Mouse (Mus musculus) lung, embryonic 15.5 days (tissue): Measurements from ENCODE around the gene Ifitm2. TPM values are rescaled to one million over a fixed set of nuclear protein-coding genes. Genes with fewer than 3 reads are reported as not detected.

ENCODE experiments used
- ATAC-seq: fragments of 200-750 bp; cut with Nextera tagmentation; 2 replicates; pipeline ENCODE4 v1.8.0; 2017; ENCODE audit warnings: moderate number of reproducible peaks, borderline replicate concordance; ENCODE audit not compliant: low FRiP score, low TSS enrichment; ENCODE audit errors: extremely low read depth
- H3K27ac ChIP-seq: fragments of 300-500 bp; sonication (generic); 2 replicates; pipeline ENCODE4 v1.5.1; 2015; ENCODE audit warnings: moderate library complexity, mild to moderate bottlenecking, inconsistent platforms
- H3K27me3 ChIP-seq: fragments of 300-500 bp; sonication (generic); 2 replicates; pipeline ENCODE4 v1.6.1; 2015; ENCODE audit warnings: inconsistent platforms
- H3K36me3 ChIP-seq: fragments of 300-500 bp; sonication (generic); 2 replicates; pipeline ENCODE4 v1.6.1; 2015; ENCODE audit warnings: inconsistent platforms
- H3K4me1 ChIP-seq: fragments of 300-500 bp; sonication (generic); 2 replicates; pipeline ENCODE4 v1.6.1; 2015; ENCODE audit warnings: inconsistent platforms
- H3K4me2 ChIP-seq: fragments of 300-500 bp; sonication (generic); 2 replicates; pipeline ENCODE4 v1.6.1; 2015; ENCODE audit warnings: inconsistent platforms, mild to moderate bottlenecking, moderate library complexity
- H3K4me3 ChIP-seq: fragments of 300-500 bp; sonication (generic); 2 replicates; pipeline ENCODE4 v1.5.1; 2015; ENCODE audit warnings: mild to moderate bottlenecking, inconsistent platforms
- H3K9ac ChIP-seq: fragments of 300-500 bp; sonication (generic); 2 replicates; pipeline ENCODE4 v1.6.1; 2015; ENCODE audit warnings: inconsistent platforms
- H3K9me3 ChIP-seq: fragments of 300-500 bp; sonication (generic); 2 replicates; pipeline ENCODE4 v1.6.1; 2016; ENCODE audit warnings: inconsistent platforms
- WGBS: fragments of 180-500 bp; shearing (Covaris S2); methylation state at CpG from one replicate; pipeline ENCODE4 v1.1.7; 2015; 5-methylcytosine and 5-hydroxymethylcytosine counted together
- polyA plus RNA-seq: library from polyadenylated mRNA; unstranded; fragments of >200 nt; fragmentation: Nextera tagmentation; extraction: Ambion mirVana; gene quantifications from 2 replicates; pipeline ENCODE4 v1.2.1, GENCODE M21; 2015

Gene Ifitm2
- polyA plus RNA-seq, 1 experiment from 2014 or later = 925 TPM

DNA sequence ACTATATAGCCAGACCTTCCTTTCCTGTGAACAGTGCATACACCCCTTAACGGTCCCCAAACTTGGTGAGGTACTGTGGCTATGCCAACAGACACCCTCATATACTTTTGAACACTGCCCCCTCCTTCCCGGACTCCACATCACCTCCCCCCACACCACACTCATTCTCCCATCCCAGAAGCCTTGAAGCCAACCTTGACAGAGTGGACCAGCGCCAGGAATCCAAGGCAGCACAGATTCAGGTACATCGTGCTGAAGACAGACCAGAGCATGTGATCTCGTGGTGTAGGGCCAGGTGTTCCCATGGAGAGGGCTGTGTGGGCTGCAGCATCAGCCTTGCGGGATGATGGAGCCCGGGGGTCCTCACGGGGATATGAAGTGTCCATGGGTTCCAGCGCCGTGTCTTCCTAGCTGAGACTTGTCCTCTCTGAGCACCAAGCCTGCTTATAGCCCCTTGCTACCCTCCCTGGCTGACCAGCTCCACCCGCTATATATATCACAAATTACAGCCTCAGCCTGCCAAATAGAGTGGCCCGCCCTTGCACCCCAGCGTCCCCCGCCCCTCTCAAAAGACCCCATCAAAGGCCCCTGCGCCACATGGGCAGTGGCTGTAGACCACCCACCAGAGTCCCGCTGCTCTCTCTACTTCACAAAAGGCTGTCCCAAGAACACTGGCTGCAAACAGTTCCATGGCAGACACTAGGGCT is 5.8 kb downstream of the Ifitm2 start, which contains the start of gene Ifitm5:
Ifitm5 (minus strand) TSS at position 468 of the 707 bp plus-strand sequence.
- WGBS = 79% methylated on average over 16 of the region's 16 CpGs
- Histone ChIP-seq H3K9me3 (no peaks in the 10 kb centered on the region), H3K4me2 (0 out of 2 replicates have a peak within 1 kb of the TSS, but pooled peaks have one; percentile 12)

DNA sequence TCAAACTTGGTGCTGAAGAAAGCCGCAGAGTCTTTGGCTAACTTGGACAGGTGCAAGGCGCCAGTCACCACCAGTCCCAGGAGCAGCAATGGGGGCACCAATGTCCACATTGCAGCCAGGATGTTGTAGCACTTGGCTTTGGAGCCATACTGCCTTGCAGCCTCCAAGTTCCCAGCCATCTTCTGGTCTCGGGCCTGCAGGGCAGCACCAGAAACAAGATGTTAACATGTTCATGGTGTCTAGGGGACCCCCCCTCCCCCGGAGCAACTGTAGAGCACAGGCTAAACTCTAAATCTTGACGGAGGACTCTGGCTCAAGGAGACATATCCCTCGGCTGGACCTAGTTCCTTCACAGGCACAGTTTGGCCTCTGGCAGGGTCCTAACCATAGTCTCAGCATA is 6.5 kb downstream of the Ifitm2 start:
- Histone ChIP-seq H3K36me3 (peaks cover 43% of the 10 kb centered on the region), H3K4me1 (peaks cover 35% of the 10 kb centered on the region), H3K4me2 (no peak overlapping the region), H3K9ac (no peak overlapping the region), H3K4me3 (no peak overlapping the region), H3K27me3 (no peaks in the 10 kb centered on the region), H3K9me3 (no peaks in the 10 kb centered on the region), H3K27ac (no peak overlapping the region)
- ATAC-seq = no peak
- WGBS = 81% methylated on average over 6 of the region's 6 CpGs

More for the DNA sequence above, 5.8 kb downstream of the Ifitm2 start, which contains the start of gene Ifitm5:
- Histone ChIP-seq H3K4me3 (no peak within 1 kb of the TSS), H3K36me3 (peaks cover 43% of the 10 kb centered on the region), H3K4me1 (peaks cover 40% of the 10 kb centered on the region), H3K27ac (peak within 1 kb of the TSS; percentile 62), H3K27me3 (no peaks in the 10 kb centered on the region), H3K9ac (no peak within 1 kb of the TSS)
- no peak for ATAC-seq

DNA sequence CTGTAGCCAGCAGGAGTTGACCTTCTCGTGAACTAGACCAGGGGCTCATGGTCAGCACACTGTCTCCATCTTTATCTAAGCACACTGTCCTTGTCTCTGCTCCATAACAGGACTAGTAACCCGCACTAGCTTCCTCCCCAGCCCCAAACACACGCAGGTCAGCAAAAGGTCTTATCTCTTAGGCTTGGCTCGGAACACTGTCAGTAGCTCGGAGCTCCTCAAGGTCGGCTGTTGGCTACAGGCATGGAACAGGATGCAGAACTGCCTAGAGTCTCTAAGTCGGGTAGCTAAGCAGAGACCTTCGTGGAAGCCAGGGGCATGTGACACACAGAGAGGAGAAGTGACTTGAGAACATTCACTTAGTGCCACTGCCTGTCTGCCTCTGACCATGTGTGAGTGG is 7.6 kb downstream of the Ifitm2 start:
- H3K27ac ChIP-seq = no peak overlapping the region
- H3K9ac ChIP-seq = no peak overlapping the region
- no peak for ATAC-seq
- H3K9me3 ChIP-seq = no peaks in the 10 kb centered on the region
- H3K27me3 ChIP-seq = no peaks in the 10 kb centered on the region
- H3K4me1 ChIP-seq = peaks cover 29% of the 10 kb centered on the region
- no peak overlapping the region for H3K4me2 ChIP-seq
- no peak overlapping the region for H3K4me3 ChIP-seq
- WGBS = 70% methylated on average over 8 of the region's 8 CpGs
- H3K36me3 ChIP-seq = peaks cover 43% of the 10 kb centered on the region

DNA sequence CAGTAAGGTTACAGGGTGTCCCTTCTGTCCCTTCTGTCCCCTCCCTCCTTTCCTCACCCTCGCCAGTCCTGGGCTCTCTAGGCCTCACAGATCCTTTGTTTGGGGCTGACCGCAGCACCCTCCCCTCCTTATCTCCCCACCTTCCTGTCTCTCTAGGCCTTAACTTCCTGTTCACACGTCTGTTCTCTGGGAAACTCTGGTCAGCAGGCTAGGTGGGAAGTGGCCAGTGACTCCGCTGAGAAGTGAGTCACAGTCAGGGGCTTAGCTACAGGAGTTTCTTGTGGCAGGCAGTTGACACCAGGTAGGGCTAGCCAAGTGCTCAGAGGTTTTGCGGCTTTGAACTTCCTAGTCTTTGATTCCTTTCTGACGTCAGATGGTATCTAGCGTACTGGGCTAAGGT is 8.8 kb downstream of the Ifitm2 start:
- 40% methylated on average over 7 of the region's 7 CpGs for WGBS
- no peak overlapping the region for H3K9ac ChIP-seq

GRCm38 (mm10) chr7:140946311-140946710 is 9.5 kb downstream of the Ifitm2 start:
- no peak overlapping the region for H3K4me2 ChIP-seq
- peaks cover 29% of the 10 kb centered on the region for H3K4me1 ChIP-seq
- no peak overlapping the region for H3K9ac ChIP-seq
- H3K4me3 ChIP-seq = no peak overlapping the region
- peaks cover 43% of the 10 kb centered on the region for H3K36me3 ChIP-seq
- no peaks in the 10 kb centered on the region for H3K27me3 ChIP-seq
- no peaks in the 10 kb centered on the region for H3K9me3 ChIP-seq
- no peak overlapping the region for H3K27ac ChIP-seq
- no peak for ATAC-seq
- 87% methylated on average over 10 of the region's 10 CpGs for WGBS

More for the DNA sequence above, 8.8 kb downstream of the Ifitm2 start:
- ATAC-seq = no peak
- Histone ChIP-seq H3K36me3 (peaks cover 43% of the 10 kb centered on the region), H3K27ac (no peak overlapping the region), H3K27me3 (no peaks in the 10 kb centered on the region), H3K4me2 (no peak overlapping the region), H3K9me3 (no peaks in the 10 kb centered on the region), H3K4me3 (no peak overlapping the region), H3K4me1 (peaks cover 35% of the 10 kb centered on the region)

DNA sequence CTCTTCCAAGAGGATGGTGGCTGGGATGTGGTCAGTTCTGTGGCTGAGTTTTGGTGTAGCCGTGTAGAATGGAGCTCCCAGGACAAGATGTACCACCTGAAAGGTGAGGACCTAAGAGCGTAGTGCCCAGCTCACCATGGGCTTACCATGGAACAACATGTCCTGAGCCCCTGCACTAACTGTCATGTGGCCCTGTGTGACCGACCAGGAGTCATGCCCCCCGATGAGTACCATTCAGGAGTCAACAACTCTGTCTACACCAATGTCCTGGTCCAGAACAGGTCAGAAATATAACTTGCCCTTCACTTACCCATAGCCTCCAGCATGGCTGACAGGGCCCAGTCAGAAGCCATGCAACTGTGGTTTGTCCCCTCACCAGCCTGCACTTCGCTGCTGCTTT is 10.5 kb downstream of the Ifitm2 start:
- no peak for ATAC-seq
- H3K27ac ChIP-seq = no peak overlapping the region
- H3K4me3 ChIP-seq = no peak overlapping the region
- H3K9ac ChIP-seq = no peak overlapping the region
- no peaks in the 10 kb centered on the region for H3K9me3 ChIP-seq
- H3K36me3 ChIP-seq = peaks cover 42% of the 10 kb centered on the region
- no peaks in the 10 kb centered on the region for H3K27me3 ChIP-seq
- peaks cover 23% of the 10 kb centered on the region for H3K4me1 ChIP-seq
- H3K4me2 ChIP-seq = no peak overlapping the region
- 94% methylated on average over 5 of the region's 5 CpGs for WGBS

DNA sequence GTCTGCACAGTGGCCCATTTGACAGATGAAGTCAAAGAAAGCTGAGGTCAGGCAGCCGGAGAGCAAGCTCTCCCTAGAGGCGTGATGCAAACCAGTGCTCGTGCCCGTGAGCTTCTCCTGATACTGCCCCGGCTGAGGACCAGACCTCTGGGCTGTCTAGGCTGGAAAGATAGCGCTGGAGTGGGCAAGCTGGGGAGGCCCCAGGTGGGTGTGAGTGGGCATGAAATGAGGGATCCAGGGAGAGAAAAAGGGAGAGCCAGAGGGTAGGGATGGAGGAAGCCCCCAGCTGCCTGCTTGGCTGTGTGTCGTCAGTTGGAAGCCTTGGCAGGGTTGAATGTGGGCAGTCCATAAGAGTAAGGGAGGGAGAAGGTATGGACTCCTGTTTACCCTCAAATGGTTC is 11.6 kb downstream of the Ifitm2 start:
- H3K9ac ChIP-seq = no peak overlapping the region
- no peak overlapping the region for H3K4me2 ChIP-seq
- peaks cover 32% of the 10 kb centered on the region for H3K36me3 ChIP-seq
- H3K27me3 ChIP-seq = no peaks in the 10 kb centered on the region
- no peaks in the 10 kb centered on the region for H3K9me3 ChIP-seq
- no peak overlapping the region for H3K27ac ChIP-seq
- H3K4me3 ChIP-seq = no peak overlapping the region
- peaks cover 33% of the 10 kb centered on the region for H3K4me1 ChIP-seq
- ATAC-seq = no peak
- 89% methylated on average over 7 of the region's 7 CpGs for WGBS

DNA sequence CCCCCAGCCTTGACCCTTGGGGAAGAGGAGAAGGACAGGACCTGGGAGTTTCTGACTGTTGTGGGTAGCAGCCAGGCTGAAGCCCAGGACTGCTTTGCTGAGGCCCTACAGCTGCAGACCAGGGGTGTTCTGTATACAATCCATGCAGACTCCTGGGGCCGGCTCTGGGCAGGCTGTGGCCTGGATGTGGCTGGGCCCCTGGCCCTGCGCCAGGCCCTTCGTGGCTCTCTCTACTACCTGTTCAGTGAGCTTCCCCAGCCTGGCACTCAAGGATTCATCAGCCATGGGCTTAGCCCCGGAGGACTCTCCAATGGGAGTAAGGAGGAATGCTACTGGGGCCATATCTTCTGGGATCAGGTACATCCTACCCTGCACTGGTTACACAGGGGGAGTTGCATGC is 12.4 kb downstream of the Ifitm2 start:
- peak overlapping the region; percentile 96; the same call in 1 of the 2 replicates for H3K27ac ChIP-seq
- ATAC-seq = no peak
- H3K4me3 ChIP-seq = no peak overlapping the region
- peaks cover 35% of the 10 kb centered on the region for H3K4me1 ChIP-seq
- no peak overlapping the region; the same call in 1 of the 2 replicates for H3K9ac ChIP-seq
- H3K36me3 ChIP-seq = peaks cover 23% of the 10 kb centered on the region
- no peaks in the 10 kb centered on the region for H3K27me3 ChIP-seq
- 54% methylated on average over 4 of the region's 4 CpGs for WGBS
- H3K9me3 ChIP-seq = no peaks in the 10 kb centered on the region
- H3K4me2 ChIP-seq = no peak overlapping the region

DNA sequence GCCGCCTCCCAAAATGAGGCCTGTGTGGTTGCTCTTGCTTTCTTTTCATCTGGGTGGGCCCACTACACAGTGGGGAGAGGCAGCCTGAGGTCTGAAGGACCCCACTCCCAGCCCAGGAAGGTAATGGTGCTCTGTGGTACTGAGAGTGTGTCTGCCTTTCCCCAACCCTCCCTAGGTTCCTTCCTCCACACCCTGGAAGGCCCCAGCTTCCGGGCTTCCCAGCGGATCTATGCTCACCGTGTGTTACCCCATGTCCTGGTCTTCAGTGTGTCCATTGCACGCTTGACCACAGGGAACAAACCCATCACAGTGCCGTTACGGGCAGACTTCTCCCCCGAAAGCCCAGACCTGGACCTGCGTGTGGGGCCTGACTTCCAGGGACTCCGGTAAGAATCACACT is 13.0 kb downstream of the Ifitm2 start:
- H3K9ac ChIP-seq = 0 out of 2 replicates have a peak overlapping the region, but pooled peaks have one; percentile 64
- no peak for ATAC-seq
- H3K27ac ChIP-seq = peak overlapping the region; percentile 96
- peaks cover 35% of the 10 kb centered on the region for H3K4me1 ChIP-seq
- H3K36me3 ChIP-seq = peaks cover 19% of the 10 kb centered on the region
- 80% methylated on average over 10 of the region's 10 CpGs for WGBS
- H3K9me3 ChIP-seq = no peaks in the 10 kb centered on the region
- peak overlapping the region; percentile 62; the same call in 1 of the 2 replicates for H3K4me2 ChIP-seq
- 0 out of 2 replicates have a peak overlapping the region, but pooled peaks have one; percentile 62 for H3K4me3 ChIP-seq
- H3K27me3 ChIP-seq = no peaks in the 10 kb centered on the region

GRCm38 (mm10) chr7:140942341-140942740 is 13.4 kb downstream of the Ifitm2 start:
- Histone ChIP-seq H3K27me3 (no peaks in the 10 kb centered on the region), H3K4me2 (peak overlapping the region; percentile 62), H3K4me1 (peaks cover 35% of the 10 kb centered on the region), H3K36me3 (peaks cover 14% of the 10 kb centered on the region), H3K27ac (peak overlapping the region; percentile 96), H3K9ac (peak overlapping the region; percentile 64), H3K4me3 (peak overlapping the region; percentile 62), H3K9me3 (no peaks in the 10 kb centered on the region)
- peak; percentile 5; the same call in 1 of the 2 replicates for ATAC-seq
- WGBS = 30% methylated on average over 9 of the region's 9 CpGs

GRCm38 (mm10) chr7:140941222-140942051 is 14.3 kb downstream of the Ifitm2 start, which contains the start of gene Pgghg:
Gene Pgghg (plus strand): TSS chr7:140941391.
- peaks cover 35% of the 10 kb centered on the region for H3K4me1 ChIP-seq
- no peaks in the 10 kb centered on the region for H3K27me3 ChIP-seq
- no peaks in the 10 kb centered on the region for H3K9me3 ChIP-seq
- peak within 1 kb of the TSS; percentile 62 for H3K4me2 ChIP-seq
- 2% methylated on average over 33 of the region's 33 CpGs for WGBS
- H3K4me3 ChIP-seq = peak within 1 kb of the TSS; percentile 62
- H3K9ac ChIP-seq = peak within 1 kb of the TSS; percentile 64
- H3K27ac ChIP-seq = peak within 1 kb of the TSS; percentile 96
- peak; percentile 92 for ATAC-seq
- H3K36me3 ChIP-seq = peaks cover 7% of the 10 kb centered on the region; the same call in 1 of the 2 replicates
